Mouse (Mus musculus) C2C12 (cell line): Measurements from ENCODE around the gene Tsfm. TPM values are rescaled to one million over a fixed set of nuclear protein-coding genes. Genes with fewer than 3 reads are reported as not detected.

Experiments used
- H3K27me3 ChIP-seq: one replicate; pipeline ENCODE4 v1.6.1; 2011; ENCODE audit not compliant: control insufficient read depth, insufficient read depth, insufficient read length
- H3K36me3 ChIP-seq: one replicate; pipeline ENCODE4 v1.6.1; 2011; ENCODE audit not compliant: control insufficient read depth, insufficient read depth
- H3K4me3 ChIP-seq: one replicate; pipeline ENCODE4 v1.5.1; 2011; ENCODE audit warnings: mild to moderate bottlenecking, control low read depth; ENCODE audit not compliant: poor library complexity, insufficient read depth, severe bottlenecking
- H3K79me2 ChIP-seq: one replicate; pipeline ENCODE4 v1.6.1; 2011; ENCODE audit not compliant: control insufficient read depth, insufficient read depth
- H3K79me3 ChIP-seq: one replicate; pipeline ENCODE4 v1.6.1; 2011; ENCODE audit warnings: low read depth, control low read depth
- H3ac ChIP-seq: one replicate; pipeline ENCODE3; 2011; ENCODE audit warnings: low read depth; ENCODE audit not compliant: control insufficient read depth, insufficient read length
- CEBPB ChIP-seq: IDR thresholded peaks from one replicate; pipeline ENCODE4 v1.6.1; 2011; ENCODE audit warnings: low read depth, mild to moderate bottlenecking, control low read depth, moderate library complexity
- CTCF ChIP-seq: IDR thresholded peaks from one replicate; pipeline ENCODE4 v1.5.1; 2011; ENCODE audit not compliant: control insufficient read depth, insufficient read depth, insufficient read length
- FOSL1 ChIP-seq: IDR thresholded peaks from one replicate; pipeline ENCODE4 v1.8.0; 2011; ENCODE audit warnings: mild to moderate bottlenecking, low read length; ENCODE audit not compliant: poor library complexity, insufficient read depth, severe bottlenecking
- MAX ChIP-seq: IDR thresholded peaks from one replicate; pipeline ENCODE4 v1.6.1; 2011; ENCODE audit warnings: mild to moderate bottlenecking, control low read depth
- MYOD1 ChIP-seq: IDR thresholded peaks from one replicate; pipeline ENCODE4 v1.6.1; 2011; ENCODE audit warnings: low read depth; ENCODE audit not compliant: control insufficient read depth, insufficient read length
- MYOG ChIP-seq: IDR thresholded peaks from one replicate; pipeline ENCODE4 v1.6.1; 2011; ENCODE audit not compliant: control insufficient read depth, insufficient read length; ENCODE audit errors: extremely low read depth
- USF1 ChIP-seq: IDR thresholded peaks from one replicate; pipeline ENCODE4 v1.6.1; 2011; ENCODE audit warnings: low read depth, mild to moderate bottlenecking, control low read depth, moderate library complexity
- polyA plus RNA-seq: library from polyadenylated mRNA; unstranded; fragments of >200 nt; fragmentation: generic; extraction: Trizol; gene quantifications from one replicate; pipeline ENCODE4 v1.2.1, GENCODE M21; 2012; ENCODE audit warnings: missing spikeins

The Tsfm gene
- polyA plus RNA-seq, 1 experiment, result 66.0 TPM

GRCm38 (mm10) chr10:126981746-126982145 is 48.9 kb downstream of the Tsfm start:
- peaks cover 69% of the 10 kb centered on the region for H3K79me3 ChIP-seq
- H3K79me2 ChIP-seq, result peaks cover 77% of the 10 kb centered on the region
- H3K4me3 ChIP-seq, result no peak overlapping the region
- no peak overlapping the region for H3ac ChIP-seq
- no peak for TF ChIP-seq MYOG
- TF ChIP-seq USF1, result no peak
- TF ChIP-seq MAX, result no peak
- no peak for TF ChIP-seq CEBPB
- no peak for TF ChIP-seq FOSL1
- no peak for TF ChIP-seq MYOD1
- TF ChIP-seq CTCF, result no peak
- peaks cover 13% of the 10 kb centered on the region for H3K36me3 ChIP-seq
- no peaks in the 10 kb centered on the region for H3K27me3 ChIP-seq

GRCm38 (mm10) chr10:126980933-126981530 is 49.6 kb downstream of the Tsfm start:
- Histone ChIP-seq H3K4me3 (peak overlapping the region; percentile 85), H3K79me2 (peaks cover 70% of the 10 kb centered on the region), H3K79me3 (peaks cover 63% of the 10 kb centered on the region), H3K27me3 (no peaks in the 10 kb centered on the region), H3K36me3 (peaks cover 13% of the 10 kb centered on the region), H3ac (peak overlapping the region; percentile 82)
- peak; percentile 92 for TF ChIP-seq MYOD1
- no peak for TF ChIP-seq CEBPB

GRCm38 (mm10) chr10:126980221-126980932 is 50.3 kb downstream of the Tsfm start:
- no peaks in the 10 kb centered on the region for H3K27me3 ChIP-seq
- no peak for TF ChIP-seq MYOD1
- TF ChIP-seq MYOG, result no peak
- no peak for TF ChIP-seq CTCF
- no peak for TF ChIP-seq FOSL1
- TF ChIP-seq MAX, result no peak
- TF ChIP-seq CEBPB, result no peak
- TF ChIP-seq USF1, result no peak
- peak overlapping the region; percentile 85 for H3K4me3 ChIP-seq
- H3ac ChIP-seq, result peak overlapping the region; percentile 82
- H3K79me3 ChIP-seq, result peaks cover 58% of the 10 kb centered on the region
- H3K36me3 ChIP-seq, result peaks cover 13% of the 10 kb centered on the region
- H3K79me2 ChIP-seq, result peaks cover 64% of the 10 kb centered on the region

- Histone ChIP-seq H3ac (peak overlapping the region; percentile 82), H3K79me3 (peaks cover 51% of the 10 kb centered on the region), H3K27me3 (no peaks in the 10 kb centered on the region), H3K4me3 (peak overlapping the region; percentile 85), H3K79me2 (peaks cover 57% of the 10 kb centered on the region), H3K36me3 (peaks cover 13% of the 10 kb centered on the region)
- TF ChIP-seq CTCF, result no peak
- no peak for TF ChIP-seq FOSL1
- no peak for TF ChIP-seq MAX
- no peak for TF ChIP-seq USF1
- TF ChIP-seq MYOD1, result no peak
- TF ChIP-seq CEBPB, result no peak
- no peak for TF ChIP-seq MYOG
These were observed 50.9 kb downstream of the Tsfm start for GRCm38 (mm10) chr10:126979636-126980151.

- no peaks in the 10 kb centered on the region for H3K27me3 ChIP-seq
- H3ac ChIP-seq, result peak overlapping the region; percentile 82
- TF ChIP-seq FOSL1 (no peak), MYOD1 (peak; percentile 35)
- H3K4me3 ChIP-seq, result peak overlapping the region; percentile 85
- peaks cover 13% of the 10 kb centered on the region for H3K36me3 ChIP-seq
- H3K79me2 ChIP-seq, result peaks cover 52% of the 10 kb centered on the region
- H3K79me3 ChIP-seq, result peaks cover 46% of the 10 kb centered on the region
These were observed 51.5 kb downstream of the Tsfm start for GRCm38 (mm10) chr10:126979121-126979635.
